Mouse (Mus musculus) liver, postnatal 0 days (tissue): ENCODE results near the gene Lrrc38.

Experiments used
- CTCF ChIP-seq: sonication (generic); IDR thresholded peaks from 2 replicates; pipeline ENCODE4 v1.5.1; 2016; ENCODE audit warnings: antibody characterized with exemption, low read depth
- EP300 ChIP-seq: IDR thresholded peaks from 2 replicates; pipeline ENCODE4 v1.6.1; 2016; ENCODE audit warnings: antibody characterized with exemption, low read depth, mild to moderate bottlenecking

- no peak for TF ChIP-seq EP300
- TF ChIP-seq CTCF = peak; percentile 27; the same call in 1 of the 2 replicates
Observed at GRCm38 (mm10) chr4:143383646-143384045, 34.1 kb downstream of the Lrrc38 start.
